ENCODE assay signal across 13 mouse cellular contexts in genomic region chr4:139993111-139993755, GRCm38 (mm10). TPM values are rescaled to one million over a fixed set of nuclear protein-coding genes. Genes with fewer than 3 reads are reported as not detected.
DNase-seq lines count a peak whose midpoint lies in the region; ATAC-seq and TF ChIP-seq lines count a peak whose summit lies in the region.
"Had no signal": no experiment of that assay in that cellular context is flagged by ENCODE, and none has a peak within 500 bp of the region (broad histone marks: within the 10 kb centered on the region; RNA-seq: fewer than 3 reads in every experiment).

No protein-coding gene starts in this region.

- H3K36me3 ChIP-seq in midbrain, embryonic 10.5 days = no peaks in the 10 kb centered on the region
- no peaks in the 10 kb centered on the region for H3K36me3 ChIP-seq in midbrain, postnatal 0 days (ENCODE audit: insufficient read depth, low read length)
- H3K36me3 ChIP-seq in embryonic facial prominence, embryonic 13.5 days = no peaks in the 10 kb centered on the region
- no peaks in the 10 kb centered on the region for H3K36me3 ChIP-seq in limb, embryonic 11.5 days (ENCODE audit: control insufficient read depth, insufficient read depth, low read length)
- H3K36me3 ChIP-seq: hindbrain, embryonic 15.5 days had no signal

- DNase-seq in midbrain, embryonic 10.5 days (ENCODE audit: low spot score) = peak; percentile 53
- DNase-seq in midbrain, postnatal 0 days (ENCODE audit: low spot score) = no peak
- DNase-seq in embryo, embryonic 10 days (ENCODE audit: low spot score) = peak; percentile 72
- no peak for DNase-seq in limb, embryonic 11.5 days (ENCODE audit: low spot score)
- no peak for DNase-seq in urinary bladder, postnatal 10 days (ENCODE audit: low spot score)
- DNase-seq in kidney, postnatal 10 days = no peak
- DNase-seq: adrenal gland, adult 8-10 months; cerebellum, adult 2 months; heart, adult 2 months; thymus, postnatal 14 days had no signal

- no peak overlapping the region for H3K4me2 ChIP-seq in midbrain, postnatal 0 days (ENCODE audit: low read depth, low read length, poor library complexity, severe bottlenecking)
- H3K4me2 ChIP-seq in embryonic facial prominence, embryonic 13.5 days = peak overlapping the region; percentile 30
- H3K4me2 ChIP-seq in limb, embryonic 11.5 days (ENCODE audit: low read depth, severe bottlenecking) = peak overlapping the region; percentile 27
- H3K4me2 ChIP-seq: hindbrain, embryonic 15.5 days had no signal

- H3K4me1 ChIP-seq in midbrain, embryonic 10.5 days = peaks cover 42% of the 10 kb centered on the region
- H3K4me1 ChIP-seq in midbrain, postnatal 0 days (ENCODE audit: insufficient read depth, low read length) = 0 out of 2 replicates have a peak, but pooled peaks cover 2% of the 10 kb centered on the region
- H3K4me1 ChIP-seq in embryonic facial prominence, embryonic 13.5 days = 0 out of 2 replicates have a peak, but pooled peaks cover 3% of the 10 kb centered on the region
- H3K4me1 ChIP-seq in limb, embryonic 11.5 days (ENCODE audit: control insufficient read depth, insufficient read depth, low read length) = 0 out of 2 replicates have a peak, but pooled peaks cover 3% of the 10 kb centered on the region

- no peak for TF ChIP-seq CTCF in midbrain, postnatal 0 days (IDR thresholded peaks at IDR 0.05)

- peaks cover 8% of the 10 kb centered on the region; the same call in 1 of the 2 replicates for H3K9me3 ChIP-seq in midbrain, embryonic 10.5 days (replicated peaks)
- no peaks in the 10 kb centered on the region for H3K9me3 ChIP-seq in midbrain, postnatal 0 days (ENCODE audit: low read length)
- H3K9me3 ChIP-seq in embryonic facial prominence, embryonic 13.5 days = no peaks in the 10 kb centered on the region
- no peaks in the 10 kb centered on the region for H3K9me3 ChIP-seq in limb, embryonic 11.5 days (ENCODE audit: control insufficient read depth, low read length)
- H3K9me3 ChIP-seq: hindbrain, embryonic 15.5 days had no signal

- no peak overlapping the region for H3K9ac ChIP-seq in midbrain, postnatal 0 days (replicated peaks; ENCODE audit: low read length, poor library complexity, severe bottlenecking)
- H3K9ac ChIP-seq in embryonic facial prominence, embryonic 13.5 days = no peak overlapping the region
- H3K9ac ChIP-seq in limb, embryonic 11.5 days (ENCODE audit: low read length) = no peak overlapping the region
- H3K9ac ChIP-seq: hindbrain, embryonic 15.5 days had no signal

- no peak for ATAC-seq in midbrain, postnatal 0 days (ENCODE audit: low FRiP score)
- ATAC-seq in embryonic facial prominence, embryonic 13.5 days (ENCODE audit: insufficient number of reproducible peaks, insufficient read depth, low FRiP score, low TSS enrichment, low read depth) = no peak
- no peak for ATAC-seq in limb, embryonic 11.5 days (ENCODE audit: insufficient number of reproducible peaks, low FRiP score, low TSS enrichment, low read depth)
- ATAC-seq in erythroid progenitor cell, adult 5-6 weeks (replicated peaks; ENCODE audit: low FRiP score, poor library complexity, severe bottlenecking) = no peak

- H3K4me3 ChIP-seq in midbrain, embryonic 10.5 days = peak overlapping the region; percentile 36
- no peak overlapping the region for H3K4me3 ChIP-seq in midbrain, postnatal 0 days (ENCODE audit: low read depth, low read length)
- H3K4me3 ChIP-seq in embryonic facial prominence, embryonic 13.5 days = no peak overlapping the region
- no peak overlapping the region for H3K4me3 ChIP-seq in limb, embryonic 11.5 days (ENCODE audit: low read depth, low read length)
- H3K4me3 ChIP-seq: heart, adult 2 months; hindbrain, embryonic 15.5 days had no signal

- 17% methylated on average over 7 of the region's 16 CpGs for WGBS in midbrain, embryonic 10.5 days
- WGBS in midbrain, postnatal 0 days = 9% methylated on average over 14 of the region's 16 CpGs
- WGBS in embryonic facial prominence, embryonic 13.5 days = 10% methylated on average over 13 of the region's 16 CpGs
- WGBS in limb, embryonic 11.5 days = 12% methylated on average over 11 of the region's 16 CpGs

- H3K27ac ChIP-seq in midbrain, embryonic 10.5 days (replicated peaks) = peak overlapping the region; percentile 86
- H3K27ac ChIP-seq in midbrain, postnatal 0 days (ENCODE audit: low read depth, low read length) = no peak overlapping the region
- no peak overlapping the region for H3K27ac ChIP-seq in embryonic facial prominence, embryonic 13.5 days
- no peak overlapping the region for H3K27ac ChIP-seq in limb, embryonic 11.5 days (replicated peaks; ENCODE audit: low read depth, low read length)
- H3K27ac ChIP-seq: heart, adult 2 months; hindbrain, embryonic 15.5 days had no signal

- H3K27me3 ChIP-seq in midbrain, embryonic 10.5 days (ENCODE audit: low read depth, poor library complexity, severe bottlenecking) = no peaks in the 10 kb centered on the region; the same call in 1 of the 2 replicates
- no peaks in the 10 kb centered on the region for H3K27me3 ChIP-seq in midbrain, postnatal 0 days (ENCODE audit: insufficient read depth, low read length)
- no peaks in the 10 kb centered on the region for H3K27me3 ChIP-seq in embryonic facial prominence, embryonic 13.5 days
- no peaks in the 10 kb centered on the region for H3K27me3 ChIP-seq in limb, embryonic 11.5 days (ENCODE audit: control insufficient read depth, insufficient read depth, low read length)
- H3K27me3 ChIP-seq: hindbrain, embryonic 15.5 days had no signal

RNA-seq across cellular contexts. Expression of gene Klhdc7a, which starts 25.4 kb away (rescaled TPM):
- 0.11 and 0.22 TPM in 2 replicates for polyA plus RNA-seq in midbrain, embryonic 10.5 days (2016; fragmentation: Nextera tagmentation; extraction: Ambion mirVana)
- 1.1 and 1.4 TPM in 2 replicates for total RNA-seq in midbrain, postnatal 0 days (2014; rRNA removed)
- polyA plus RNA-seq in midbrain, postnatal 0 days (2015; fragmentation: Nextera tagmentation; extraction: Ambion mirVana) = 0.25 and 0.36 TPM in 2 replicates
- 0.03 and 0.06 TPM in 2 replicates for polyA plus RNA-seq in embryonic facial prominence, embryonic 13.5 days (2015; fragmentation: Nextera tagmentation; extraction: Ambion mirVana)
- 0.04 TPM in 1 of 2 replicates, not detected in the other for polyA plus RNA-seq in limb, embryonic 11.5 days (2014; fragmentation: Nextera tagmentation; extraction: Ambion mirVana)
- not detected in 2 replicates for total RNA-seq in erythroid progenitor cell, adult 5-6 weeks (2015; ENCODE audit: low replicate concordance)
- total RNA-seq in erythroid progenitor cell, adult 5-6 weeks (2017; ENCODE audit: low replicate concordance) = not detected in 2 replicates

Comparison
In these comparisons a context has a peak if more than half of its experiments do, and no peak if none do; other contexts are left out.
1. DNase-seq: peak in midbrain, embryonic 10.5 days (single experiment) and embryo, embryonic 10 days (single experiment); none in midbrain, postnatal 0 days (single experiment), limb, embryonic 11.5 days (single experiment), urinary bladder, postnatal 10 days (single experiment) and kidney, postnatal 10 days (single experiment).